Mouse (Mus musculus) CH12.LX (cell line): ENCODE data around the gene Slc27a2. TPM values are rescaled to one million over a fixed set of nuclear protein-coding genes. Genes with fewer than 3 reads are reported as not detected.

Source experiments
- DNase-seq: peaks from one replicate; pipeline ENCODE4 v3.0.0-alpha.2; 2013; ENCODE audit errors: extremely low read depth
- H3K27ac ChIP-seq: 2 replicates; pipeline ENCODE4 v1.5.1; 2012; ENCODE audit warnings: low read depth, mild to moderate bottlenecking, control low read depth, moderate library complexity; ENCODE audit not compliant: insufficient read depth
- H3K27me3 ChIP-seq: replicated peaks from 2 replicates; pipeline ENCODE3; 2012; ENCODE audit warnings: inconsistent platforms
- H3K36me3 ChIP-seq, 2 experiments: replicated peaks in 1 of 2; 2 replicates each; pipeline versions ENCODE3 to v1.6.1; 2012; ENCODE audit warnings: inconsistent platforms in 1 of 2, low read length in 1 of 2, mild to moderate bottlenecking in 1 of 2, mixed read lengths in 1 of 2, moderate library complexity in 1 of 2; ENCODE audit not compliant: control insufficient read depth in 1 of 2, insufficient read depth in 1 of 2
- H3K4me1 ChIP-seq, 2 experiments: 2 replicates each; pipeline ENCODE4 v1.6.1; 2012; ENCODE audit warnings: inconsistent platforms in 1 of 2, moderate library complexity in 1 of 2; ENCODE audit not compliant: insufficient read depth in 2 of 2, control insufficient read depth in 1 of 2
- H3K4me2 ChIP-seq: 2 replicates; pipeline ENCODE4 v1.6.1; 2012; ENCODE audit warnings: low read depth, mild to moderate bottlenecking, control low read depth; ENCODE audit not compliant: poor library complexity, insufficient read depth, severe bottlenecking
- H3K4me3 ChIP-seq, 3 experiments: fragments of 150-350 bp in 1 of 3; sonication (generic) in 1 of 3; replicated peaks in 1 of 3; 2 replicates each; pipeline versions ENCODE3 to v1.5.1; 2011 to 2012; ENCODE audit warnings: low read depth in 2 of 3, low read length in 2 of 3, mild to moderate bottlenecking in 2 of 3, moderate library complexity in 2 of 3, control low read depth in 1 of 3, improper control_type of control experiment in 1 of 3, inconsistent platforms in 1 of 3, mixed read lengths in 1 of 3; ENCODE audit not compliant: poor library complexity in 1 of 3
- H3K79me2 ChIP-seq: replicated peaks from 2 replicates; pipeline ENCODE4 v1.6.1; 2012; ENCODE audit warnings: mild to moderate bottlenecking, moderate library complexity; ENCODE audit not compliant: control insufficient read depth, poor library complexity, insufficient read depth, severe bottlenecking; ENCODE audit errors: extremely low read depth
- H3K9ac ChIP-seq: 2 replicates; pipeline ENCODE4 v1.6.1; 2012; ENCODE audit warnings: low read depth, mild to moderate bottlenecking, control low read depth, moderate library complexity; ENCODE audit not compliant: insufficient read depth
- H3K9me3 ChIP-seq: replicated peaks from 2 replicates; pipeline ENCODE3; 2012; ENCODE audit warnings: low read length, inconsistent platforms, mixed read lengths
- BHLHE40 ChIP-seq: IDR thresholded peaks from 2 replicates; pipeline ENCODE4 v1.6.1; 2011; ENCODE audit warnings: mild to moderate bottlenecking, low read depth, low read length, improper control_type of control experiment
- CHD2 ChIP-seq: IDR thresholded peaks from 2 replicates; pipeline ENCODE4 v1.6.1; 2011; ENCODE audit warnings: low read length, improper control_type of control experiment
- EP300 ChIP-seq: IDR thresholded peaks from 2 replicates; pipeline ENCODE4 v1.6.1; 2011; ENCODE audit warnings: low read length, improper control_type of control experiment
- ETS1 ChIP-seq: conservative IDR thresholded peaks from 2 replicates; pipeline ENCODE4 v1.6.1; 2012; ENCODE audit warnings: low read depth, mild to moderate bottlenecking, inconsistent platforms, low read length, improper control_type of control experiment, moderate library complexity
- GABPA ChIP-seq: IDR thresholded peaks from 2 replicates; pipeline ENCODE4 v1.6.1; 2012; ENCODE audit warnings: low read depth, low read length, improper control_type of control experiment, inconsistent platforms; ENCODE audit not compliant: insufficient replicate concordance
- HCFC1 ChIP-seq: IDR thresholded peaks from 2 replicates; pipeline ENCODE4 v1.6.1; 2012; ENCODE audit warnings: low read depth, mild to moderate bottlenecking, inconsistent platforms, low read length, improper control_type of control experiment
- JUN ChIP-seq: IDR thresholded peaks from 2 replicates; pipeline ENCODE4 v1.6.1; 2011; ENCODE audit warnings: low read depth, mild to moderate bottlenecking, low read length, improper control_type of control experiment, moderate library complexity; ENCODE audit not compliant: insufficient read depth
- JUND ChIP-seq: conservative IDR thresholded peaks from 2 replicates; pipeline ENCODE4 v1.6.1; 2011; ENCODE audit warnings: low read depth, low read length, improper control_type of control experiment
- MAFK ChIP-seq: IDR thresholded peaks from 2 replicates; pipeline ENCODE4 v1.6.1; 2011; ENCODE audit warnings: low read length, improper control_type of control experiment; ENCODE audit not compliant: insufficient replicate concordance
- MAZ ChIP-seq: IDR thresholded peaks from 2 replicates; pipeline ENCODE4 v1.6.1; 2012; ENCODE audit warnings: low read depth, mild to moderate bottlenecking, inconsistent platforms, low read length, improper control_type of control experiment, moderate library complexity
- MEF2A ChIP-seq: IDR thresholded peaks from 2 replicates; pipeline ENCODE4 v1.6.1; 2014; ENCODE audit warnings: low read depth, mild to moderate bottlenecking, inconsistent platforms, low read length, improper control_type of control experiment, borderline replicate concordance
- MYC ChIP-seq: IDR thresholded peaks from 2 replicates; pipeline ENCODE4 v1.6.1; 2011; ENCODE audit warnings: low read depth, mild to moderate bottlenecking, improper control_type of control experiment, low read length
- RAD21 ChIP-seq: IDR thresholded peaks from 2 replicates; pipeline ENCODE4 v1.6.1; 2011; ENCODE audit warnings: low read depth, mild to moderate bottlenecking, low read length, improper control_type of control experiment, moderate library complexity
- RCOR1 ChIP-seq: conservative IDR thresholded peaks from 2 replicates; pipeline ENCODE4 v1.6.1; 2012; ENCODE audit warnings: low read depth, mild to moderate bottlenecking, inconsistent platforms, low read length, improper control_type of control experiment
- TCF12 ChIP-seq: IDR thresholded peaks from 2 replicates; pipeline ENCODE4 v1.6.1; 2014; ENCODE audit warnings: low read depth, mild to moderate bottlenecking, inconsistent platforms, low read length, improper control_type of control experiment
- USF2 ChIP-seq: conservative IDR thresholded peaks from 2 replicates; pipeline ENCODE4 v1.6.1; 2011; ENCODE audit warnings: low read depth, low read length, improper control_type of control experiment
- ZMIZ1 ChIP-seq: IDR thresholded peaks from 2 replicates; pipeline ENCODE4 v1.6.1; 2012; ENCODE audit warnings: low read depth, mild to moderate bottlenecking, inconsistent platforms, low read length, improper control_type of control experiment
- ZNF384 ChIP-seq: IDR thresholded peaks from 2 replicates; pipeline ENCODE4 v1.6.1; 2012; ENCODE audit warnings: low read depth, low read length, improper control_type of control experiment, inconsistent platforms
- dilution Hi-C: fragments of 300-500 bp; cut with MboI; formaldehyde crosslinking; loops from 2 replicates; pipeline ENCODE4 v1.14.3; 2020; ENCODE audit warnings: low sequenced_read_pairs; ENCODE audit not compliant: extremely low pct_unique_long_range_greater_than_20kb, extremely low pct_ligation_motif_present
- in situ Hi-C: fragments of 300-500 bp; cut with MboI; formaldehyde crosslinking; loops from 3 replicates; pipeline ENCODE4 v1.14.3; 2019; ENCODE audit warnings: low sequenced_read_pairs, low pct_ligation_motif_present, low pct_unique_long_range_greater_than_20kb, mixed read lengths
- polyA plus RNA-seq: library from polyadenylated mRNA; unstranded; fragments of >175 nt; gene quantifications from 2 replicates; pipeline ENCODE4 v1.2.1, GENCODE M21; 2012; ENCODE audit warnings: low read depth; ENCODE audit not compliant: insufficient read length
- total RNA-seq, 2 experiments: library from RNA; depleted of rRNA; stranded (reverse); fragments of 300-350 nt in 1 of 2; fragments of >200 nt in 1 of 2; gene quantifications; 2 replicates each; pipeline ENCODE4 v1.2.3; 2012 to 2014

Gene Slc27a2
- total and polyA plus RNA-seq, 3 experiments, result not detected

DNA sequence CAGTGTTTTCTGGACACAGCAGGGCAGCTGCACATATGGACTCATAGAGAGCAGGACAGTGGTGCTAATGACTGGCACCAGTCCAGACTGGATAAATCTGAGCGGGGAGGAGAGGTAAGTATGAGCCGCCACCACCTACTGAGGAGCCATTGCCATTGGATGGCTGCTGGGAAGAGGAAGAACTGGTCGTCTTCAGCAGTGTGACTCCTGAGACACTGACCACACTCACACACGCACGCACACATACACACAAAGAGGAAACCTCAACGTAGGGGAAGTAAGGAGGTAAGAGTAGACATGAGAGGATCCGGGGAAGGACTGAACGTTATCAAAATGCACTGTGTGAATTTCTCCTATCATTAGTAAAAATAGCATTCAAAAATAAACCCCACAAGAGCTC is 24.7 kb upstream of the Slc27a2 start (continued):
- TF ChIP-seq BHLHE40 (no peak), JUND (no peak), MAZ (no peak), EP300 (no peak), MAFK (no peak), TCF12 (no peak)

GRCm38 (mm10) chr2:126530581-126530980 is 21.6 kb upstream of the Slc27a2 start:
- no peak overlapping the region for H3K27ac ChIP-seq
- no peaks in the 10 kb centered on the region for H3K79me2 ChIP-seq
- H3K9me3 ChIP-seq, result no peaks in the 10 kb centered on the region
- dilution Hi-C loops, result no loop called here
- H3K4me2 ChIP-seq, result no peak overlapping the region
- H3K9ac ChIP-seq, result no peak overlapping the region
- no peak for TF ChIP-seq JUND
- TF ChIP-seq TCF12, result no peak
- TF ChIP-seq USF2, result no peak
- TF ChIP-seq MYC, result no peak
- no peak for TF ChIP-seq ETS1
- no peak for TF ChIP-seq MEF2A
- TF ChIP-seq CHD2, result no peak
- no peak for TF ChIP-seq GABPA
- TF ChIP-seq JUN, result no peak
- TF ChIP-seq BHLHE40, result no peak
- no peak for TF ChIP-seq RCOR1
- no peak for TF ChIP-seq MAZ
- no peak for TF ChIP-seq EP300
- no peak for TF ChIP-seq RAD21
- TF ChIP-seq ZNF384, result no peak
- TF ChIP-seq HCFC1, result no peak
- TF ChIP-seq, all 38 proteins: peak for 0
- peaks cover 0 to 7% of the 10 kb centered on the region in 2 experiments; a peak in 1 of 4 replicates for H3K4me1 ChIP-seq
- H3K36me3 ChIP-seq, result no peaks in the 10 kb centered on the region
- in situ Hi-C loops, result no loop called here
- H3K27me3 ChIP-seq, result no peaks in the 10 kb centered on the region
- DNase-seq, result no peak
- no peak overlapping the region for H3K4me3 ChIP-seq

GRCm38 (mm10) chr2:126537654-126538053 is 14.6 kb upstream of the Slc27a2 start:
- Histone ChIP-seq H3K27me3 (no peaks in the 10 kb centered on the region), H3K4me1 (no peaks in the 10 kb centered on the region)
- in situ Hi-C loops, result no loop called here

More at GRCm38 (mm10) chr2:126537654-126538053, 14.6 kb upstream of the Slc27a2 start:
- Histone ChIP-seq H3K9me3 (no peaks in the 10 kb centered on the region), H3K9ac (no peak overlapping the region), H3K4me2 (no peak overlapping the region), H3K36me3 (no peaks in the 10 kb centered on the region)
- dilution Hi-C loops, result no loop called here
- TF ChIP-seq RCOR1 (no peak), ZMIZ1 (no peak), USF2 (no peak)
- TF ChIP-seq, all 38 proteins: peak for 0
- H3K79me2 ChIP-seq, result no peaks in the 10 kb centered on the region
- no peak overlapping the region for H3K4me3 ChIP-seq
- no peak for DNase-seq
- no peak overlapping the region for H3K27ac ChIP-seq
